Mouse (Mus musculus): ENCODE measurements around the gene Cog6. TPM values are rescaled to one million over a fixed set of nuclear protein-coding genes. Genes with fewer than 3 reads are reported as not detected.

The Cog6 gene
- total and polyA plus RNA-seq, 3 experiments, result 15.6 to 25.8 (median 18.4) TPM

DNA sequence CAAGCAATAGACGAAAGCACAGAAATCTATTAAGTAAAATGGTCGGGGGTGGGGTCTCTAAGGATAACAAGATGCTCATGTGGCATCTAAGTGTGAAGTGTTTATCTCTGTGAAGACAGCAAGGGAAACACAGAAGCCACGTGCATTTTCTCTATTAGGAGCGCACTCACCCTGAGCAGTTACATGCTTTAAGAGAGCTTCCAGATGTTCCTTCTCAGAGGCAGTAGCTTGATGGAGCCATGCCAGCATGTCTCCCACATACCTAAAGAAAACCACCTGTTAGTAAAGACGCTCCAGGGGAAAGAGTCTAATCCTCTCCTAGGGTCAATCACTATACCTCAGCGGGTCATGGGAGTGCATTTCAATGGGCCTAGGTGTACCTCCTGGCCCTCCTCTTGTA, 15.0 kb downstream of the Cog6 start:
- no peak overlapping the region for H3K9ac ChIP-seq (ENCODE audit: insufficient read depth, low read depth)
- H3K27ac ChIP-seq (ENCODE audit: insufficient read depth, low read depth), result no peak overlapping the region
- TF ChIP-seq CTCF (conservative IDR thresholded peaks at IDR 0.05 in 1 of 2, IDR thresholded peaks at IDR 0.05 in 1 of 2; ENCODE audit: low read depth in 2 of 2, low read length in 2 of 2) (no peak), PAX5 (IDR thresholded peaks at IDR 0.05; ENCODE audit: low read length) (no peak), MAFK (IDR thresholded peaks at IDR 0.05; ENCODE audit: insufficient replicate concordance, low read length) (no peak), POLR2AphosphoS2 (IDR thresholded peaks at IDR 0.05; ENCODE audit: low read depth, low read length) (no peak)
- dilution Hi-C loops (cut with MboI; ENCODE audit: extremely low pct_ligation_motif_present, extremely low pct_unique_long_range_greater_than_20kb, low sequenced_read_pairs) (no loop called here), in situ Hi-C loops (cut with MboI; ENCODE audit: low pct_ligation_motif_present, low pct_unique_long_range_greater_than_20kb, low sequenced_read_pairs) (no loop called here)
- H3K4me2 ChIP-seq (ENCODE audit: insufficient read depth, low read depth, poor library complexity, severe bottlenecking), result no peak overlapping the region
- H3K36me3 ChIP-seq (replicated peaks in 1 of 2; ENCODE audit: control insufficient read depth in 1 of 2, insufficient read depth in 1 of 2, low read length in 1 of 2), result peaks cover 42 to 82% of the 10 kb centered on the region in 2 experiments
- no peak overlapping the region for H3K4me3 ChIP-seq (replicated peaks in 1 of 3; ENCODE audit: low read depth in 2 of 3, low read length in 2 of 3, poor library complexity in 1 of 3)
- no peak for DNase-seq (ENCODE audit: extremely low read depth)
- no peaks in the 10 kb centered on the region for H3K27me3 ChIP-seq (replicated peaks)
- no peaks in the 10 kb centered on the region for H3K9me3 ChIP-seq (replicated peaks; ENCODE audit: low read length)
- H3K4me1 ChIP-seq (ENCODE audit: control insufficient read depth in 1 of 2, insufficient read depth in 2 of 2), result 0 out of 4 replicates have a peak, but pooled peaks cover 0 to 2% of the 10 kb centered on the region in 2 experiments
- no peaks in the 10 kb centered on the region for H3K79me2 ChIP-seq (replicated peaks; ENCODE audit: control insufficient read depth, extremely low read depth, insufficient read depth, poor library complexity, severe bottlenecking)

GRCm38 (mm10) chr3:52999996-53000395, 17.0 kb downstream of the Cog6 start:
- TF ChIP-seq PAX5 (IDR thresholded peaks at IDR 0.05; ENCODE audit: low read length) (no peak), ZKSCAN1 (IDR thresholded peaks at IDR 0.05; ENCODE audit: borderline replicate concordance, low read depth, low read length) (no peak), TCF12 (IDR thresholded peaks at IDR 0.05; ENCODE audit: low read depth, low read length) (no peak), ZC3H11A (IDR thresholded peaks at IDR 0.05; ENCODE audit: low read depth, low read length) (no peak), TBP (conservative IDR thresholded peaks at IDR 0.05; ENCODE audit: low read depth, low read length) (no peak), MXI1 (IDR thresholded peaks at IDR 0.05; ENCODE audit: low read depth, low read length) (no peak), KAT2A (IDR thresholded peaks at IDR 0.05; ENCODE audit: insufficient replicate concordance, low read length) (no peak), CHD1 (IDR thresholded peaks at IDR 0.05; ENCODE audit: low read depth, low read length) (no peak), SIN3A (IDR thresholded peaks at IDR 0.05; ENCODE audit: low read length) (no peak), HCFC1 (IDR thresholded peaks at IDR 0.05; ENCODE audit: low read depth, low read length) (no peak), CTCF (conservative IDR thresholded peaks at IDR 0.05 in 1 of 2, IDR thresholded peaks at IDR 0.05 in 1 of 2; ENCODE audit: low read depth in 2 of 2, low read length in 2 of 2) (no peak), USF2 (conservative IDR thresholded peaks at IDR 0.05; ENCODE audit: low read depth, low read length) (no peak), MAZ (IDR thresholded peaks at IDR 0.05; ENCODE audit: low read depth, low read length) (no peak), ETS1 (conservative IDR thresholded peaks at IDR 0.05; ENCODE audit: low read depth, low read length) (no peak), RCOR1 (conservative IDR thresholded peaks at IDR 0.05; ENCODE audit: low read depth, low read length) (no peak)
- dilution Hi-C loops (cut with MboI; ENCODE audit: extremely low pct_ligation_motif_present, extremely low pct_unique_long_range_greater_than_20kb, low sequenced_read_pairs) (no loop called here), in situ Hi-C loops (cut with MboI; ENCODE audit: low pct_ligation_motif_present, low pct_unique_long_range_greater_than_20kb, low sequenced_read_pairs) (no loop called here)
- Histone ChIP-seq H3K9ac (ENCODE audit: insufficient read depth, low read depth) (no peak overlapping the region), H3K9me3 (replicated peaks; ENCODE audit: low read length) (no peaks in the 10 kb centered on the region), H3K4me2 (ENCODE audit: insufficient read depth, low read depth, poor library complexity, severe bottlenecking) (no peak overlapping the region), H3K27me3 (replicated peaks) (no peaks in the 10 kb centered on the region), H3K4me1 (ENCODE audit: control insufficient read depth in 1 of 2, insufficient read depth in 2 of 2) (0 out of 4 replicates have a peak, but pooled peaks cover 0 to 2% of the 10 kb centered on the region in 2 experiments), H3K79me2 (replicated peaks; ENCODE audit: control insufficient read depth, extremely low read depth, insufficient read depth, poor library complexity, severe bottlenecking) (no peaks in the 10 kb centered on the region), H3K36me3 (replicated peaks in 1 of 2; ENCODE audit: control insufficient read depth in 1 of 2, insufficient read depth in 1 of 2, low read length in 1 of 2) (peaks cover 46 to 79% of the 10 kb centered on the region in 2 experiments), H3K4me3 (replicated peaks in 1 of 3; ENCODE audit: low read depth in 2 of 3, low read length in 2 of 3, poor library complexity in 1 of 3) (no peak overlapping the region), H3K27ac (ENCODE audit: insufficient read depth, low read depth) (no peak overlapping the region)
- no peak for DNase-seq (ENCODE audit: extremely low read depth)

Measured in CH12.LX (cell line).